In the genomic region with DNA sequence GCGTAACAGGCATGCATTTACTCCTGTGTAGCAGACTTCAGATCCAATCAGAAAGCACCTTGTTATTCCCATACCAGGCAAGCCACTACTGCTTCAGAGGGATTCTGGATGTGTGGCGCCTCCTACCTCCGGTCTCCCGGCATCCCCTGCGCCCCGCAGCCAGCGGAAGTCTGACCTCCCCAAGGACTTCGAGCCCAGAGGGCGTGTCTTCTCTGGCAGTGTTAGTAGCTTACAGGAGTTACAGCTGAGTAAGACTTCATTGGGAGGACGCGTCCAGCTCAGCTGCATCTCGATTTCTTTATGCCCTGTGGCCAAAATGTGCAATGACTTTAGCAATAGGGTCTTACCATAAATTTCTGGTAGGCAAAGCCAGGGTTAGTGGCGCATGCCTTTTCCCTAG, we compare ENCODE assay signal across 12 mouse cellular contexts. TPM values are rescaled to one million over a fixed set of nuclear protein-coding genes. Genes with fewer than 3 reads are reported as not detected.
DNase-seq lines count a peak whose midpoint lies in the region; ATAC-seq and TF ChIP-seq lines count a peak whose summit lies in the region.
"Had no signal": no experiment of that assay in that cellular context is flagged by ENCODE, and none has a peak within 500 bp of the region (broad histone marks: within the 10 kb centered on the region; RNA-seq: fewer than 3 reads in every experiment).

No protein-coding gene starts in this region.

- DNase-seq in kidney, adult 2 months, result peak; percentile 55
- DNase-seq in kidney, adult 18-20 months, result no peak
- peak; percentile 48 for DNase-seq in WW6 (ENCODE audit: low read depth, low spot score)
- no peak for DNase-seq in right cerebral cortex, adult 2 months (ENCODE audit: low spot score in 2 of 2)
- no peak for DNase-seq in hindbrain, postnatal 0 days (ENCODE audit: low spot score)
- no peak for DNase-seq in adipocyte (ENCODE audit: low spot score)
- DNase-seq: cerebellum, adult 8-10 months; thymus, postnatal 14 days had no signal

- no peaks in the 10 kb centered on the region for H3K4me1 ChIP-seq in kidney, adult 2 months (ENCODE audit: control insufficient read depth, insufficient read depth, low read length)
- peaks cover 2% of the 10 kb centered on the region; the same call in 1 of the 2 replicates for H3K4me1 ChIP-seq in intestine, embryonic 15.5 days (replicated peaks)
- H3K4me1 ChIP-seq in hindbrain, postnatal 0 days (ENCODE audit: insufficient read depth, low read length), result no peaks in the 10 kb centered on the region
- H3K4me1 ChIP-seq: forebrain, embryonic 12.5 days; midbrain, embryonic 13.5 days had no signal

- no peaks in the 10 kb centered on the region for H3K27me3 ChIP-seq in kidney, adult 2 months (replicated peaks; ENCODE audit: control insufficient read depth, insufficient read depth, low read length)
- no peaks in the 10 kb centered on the region for H3K27me3 ChIP-seq in intestine, embryonic 15.5 days (replicated peaks)
- H3K27me3 ChIP-seq in hindbrain, postnatal 0 days (ENCODE audit: insufficient read depth, low read length), result no peaks in the 10 kb centered on the region
- H3K27me3 ChIP-seq: forebrain, embryonic 12.5 days; midbrain, embryonic 13.5 days had no signal

- no peak for TF ChIP-seq POLR2A in kidney, adult 2 months (IDR thresholded peaks at IDR 0.05; ENCODE audit: low read depth, low read length)

- H3K4me2 ChIP-seq in intestine, embryonic 15.5 days (replicated peaks), result no peak overlapping the region
- no peak overlapping the region for H3K4me2 ChIP-seq in hindbrain, postnatal 0 days (ENCODE audit: low read depth, low read length)
- H3K4me2 ChIP-seq: forebrain, embryonic 12.5 days; midbrain, embryonic 13.5 days had no signal

- no peak overlapping the region for H3K27ac ChIP-seq in kidney, adult 2 months (ENCODE audit: insufficient read depth, low read depth, low read length)
- no peak overlapping the region for H3K27ac ChIP-seq in intestine, embryonic 15.5 days
- H3K27ac ChIP-seq in hindbrain, postnatal 0 days, result no peak overlapping the region
- H3K27ac ChIP-seq: forebrain, embryonic 12.5 days; midbrain, embryonic 13.5 days had no signal

- WGBS in kidney, adult 2 months, result 65% methylated on average over 13 of the region's 13 CpGs
- WGBS in intestine, embryonic 15.5 days, result 63% methylated on average over 13 of the region's 13 CpGs
- WGBS in hindbrain, postnatal 0 days, result 71% methylated on average over 13 of the region's 13 CpGs

- H3K9ac ChIP-seq in intestine, embryonic 15.5 days, result 0 out of 2 replicates have a peak overlapping the region, but pooled peaks have one; percentile 0
- no peak overlapping the region for H3K9ac ChIP-seq in hindbrain, postnatal 0 days (replicated peaks; ENCODE audit: low read length)
- H3K9ac ChIP-seq: forebrain, embryonic 12.5 days; midbrain, embryonic 13.5 days had no signal

- ATAC-seq in intestine, embryonic 15.5 days, result peak; percentile 90
- ATAC-seq in megakaryocyte, adult 5-6 weeks (ENCODE audit: poor library complexity, severe bottlenecking), result peak; percentile 47
- ATAC-seq in hindbrain, postnatal 0 days, result no peak
- ATAC-seq: midbrain, embryonic 13.5 days had no signal

- TF ChIP-seq CTCF in kidney, adult 2 months (conservative IDR thresholded peaks at IDR 0.05; ENCODE audit: insufficient read depth, insufficient read length, low read depth, low read length), result no peak
- no peak for TF ChIP-seq CTCF in hindbrain, postnatal 0 days (IDR thresholded peaks at IDR 0.05; ENCODE audit: low read depth)

- no peaks in the 10 kb centered on the region for H3K9me3 ChIP-seq in intestine, embryonic 15.5 days
- H3K9me3 ChIP-seq in hindbrain, postnatal 0 days (ENCODE audit: low read length), result no peaks in the 10 kb centered on the region
- H3K9me3 ChIP-seq: forebrain, embryonic 12.5 days; midbrain, embryonic 13.5 days had no signal

- H3K36me3 ChIP-seq in kidney, adult 2 months (ENCODE audit: control insufficient read depth, insufficient read depth, low read length), result no peaks in the 10 kb centered on the region
- H3K36me3 ChIP-seq in intestine, embryonic 15.5 days, result no peaks in the 10 kb centered on the region
- no peaks in the 10 kb centered on the region for H3K36me3 ChIP-seq in hindbrain, postnatal 0 days (ENCODE audit: insufficient read depth, low read length)
- H3K36me3 ChIP-seq: forebrain, embryonic 12.5 days; midbrain, embryonic 13.5 days had no signal

- no peak overlapping the region for H3K4me3 ChIP-seq in kidney, adult 2 months (ENCODE audit: insufficient read depth, low read depth, low read length)
- H3K4me3 ChIP-seq in intestine, embryonic 15.5 days (replicated peaks), result no peak overlapping the region
- H3K4me3 ChIP-seq in hindbrain, postnatal 0 days (ENCODE audit: low read length), result no peak overlapping the region
- H3K4me3 ChIP-seq: forebrain, embryonic 12.5 days; midbrain, embryonic 13.5 days had no signal

RNA-seq across cellular contexts. Expression of gene Socs5, which starts 50.3 kb away (rescaled TPM):
- polyA plus RNA-seq in kidney, adult 2 months (2012; rRNA removed), result 11.5 and 11.7 TPM in 2 replicates
- 9.2 and 10.7 TPM in 2 replicates for polyA plus RNA-seq in intestine, embryonic 15.5 days (2015; fragmentation: Nextera tagmentation; extraction: Ambion mirVana)
- 1.8 and 3.0 TPM in 2 replicates for total RNA-seq in megakaryocyte, adult 5-6 weeks (2015)
- 1.2 TPM in 2 replicates for total RNA-seq in megakaryocyte, adult 5-6 weeks (2017)
- 13.8 and 18.9 TPM in 2 replicates for total RNA-seq in hindbrain, postnatal 0 days (2014; rRNA removed)
- 12.3 and 13.7 TPM in 2 replicates for polyA plus RNA-seq in hindbrain, postnatal 0 days (2015; fragmentation: Nextera tagmentation; extraction: Ambion mirVana)

Comparison
In these comparisons a context has a peak if more than half of its experiments do, and no peak if none do; other contexts are left out.
1. DNase-seq: peak in kidney, adult 2 months (single experiment) and WW6 (single experiment); none in kidney, adult 18-20 months (single experiment), right cerebral cortex, adult 2 months (0 of 2), hindbrain, postnatal 0 days (single experiment) and adipocyte (single experiment).